Mouse (Mus musculus) liver, embryonic 14.5 days (tissue): ENCODE results near the gene Zfp37. TPM values are rescaled to one million over a fixed set of nuclear protein-coding genes. Genes with fewer than 3 reads are reported as not detected.

Source experiments
- ATAC-seq: fragments of 200-750 bp; cut with Nextera tagmentation; 2 replicates; pipeline ENCODE4 v1.8.0; 2017; ENCODE audit warnings: moderate number of reproducible peaks, mild to moderate bottlenecking, moderate library complexity; ENCODE audit not compliant: insufficient read depth
- DNase-seq, 3 experiments: peaks; one replicate each; pipeline ENCODE4 v3.0.0-alpha.2; 2012 to 2013; ENCODE audit warnings: low read depth in 3 of 3, low spot score in 3 of 3
- H3K27ac ChIP-seq: fragments of 300-500 bp; sonication (generic); 2 replicates; pipeline ENCODE4 v1.5.1; 2014; ENCODE audit warnings: moderate library complexity, mild to moderate bottlenecking, control low read depth, inconsistent platforms
- H3K27me3 ChIP-seq: fragments of 300-500 bp; sonication (generic); 2 replicates; pipeline ENCODE4 v1.6.1; 2014; ENCODE audit warnings: mild to moderate bottlenecking, low read length, moderate library complexity; ENCODE audit not compliant: control insufficient read depth, insufficient read depth
- H3K36me3 ChIP-seq: fragments of 300-500 bp; sonication (generic); replicated peaks from 2 replicates; pipeline ENCODE4 v1.6.1; 2014; ENCODE audit warnings: low read depth; ENCODE audit not compliant: control insufficient read depth, insufficient read depth
- H3K4me1 ChIP-seq, 2 experiments: fragments of 200-500 bp in 1 of 2; fragments of 300-500 bp in 1 of 2; sonication (generic) in 1 of 2; replicated peaks; 2 replicates each; pipeline ENCODE4 v1.6.1; 2012 to 2014; ENCODE audit warnings: antibody characterized with exemption in 1 of 2, inconsistent platforms in 1 of 2, low read length in 1 of 2; ENCODE audit not compliant: control insufficient read depth in 2 of 2, insufficient read depth in 2 of 2
- H3K4me2 ChIP-seq: fragments of 300-500 bp; sonication (generic); 2 replicates; pipeline ENCODE4 v1.6.1; 2014; ENCODE audit warnings: low read depth, mild to moderate bottlenecking, control low read depth, moderate library complexity
- H3K4me3 ChIP-seq, 2 experiments: fragments of 200-500 bp in 1 of 2; fragments of 300-500 bp in 1 of 2; sonication (generic) in 1 of 2; 2 replicates each; pipeline ENCODE4 v1.5.1; 2012 to 2014; ENCODE audit warnings: low read depth in 2 of 2, low read length in 2 of 2, mild to moderate bottlenecking in 2 of 2, control low read depth in 1 of 2, inconsistent platforms in 1 of 2, moderate library complexity in 1 of 2; ENCODE audit not compliant: insufficient read depth in 1 of 2
- H3K9ac ChIP-seq: fragments of 300-500 bp; sonication (generic); replicated peaks from 2 replicates; pipeline ENCODE4 v1.6.1; 2014; ENCODE audit warnings: mild to moderate bottlenecking, control low read depth, moderate library complexity
- H3K9me3 ChIP-seq: fragments of 300-500 bp; sonication (generic); 2 replicates; pipeline ENCODE4 v1.6.1; 2016; ENCODE audit warnings: low read length, mixed read lengths; ENCODE audit not compliant: control insufficient read depth
- CTCF ChIP-seq: IDR thresholded peaks from 2 replicates; pipeline ENCODE4 v1.5.1; 2016; ENCODE audit warnings: antibody characterized with exemption, low read depth, control low read depth
- EP300 ChIP-seq: IDR thresholded peaks from 2 replicates; pipeline ENCODE4 v1.6.1; 2016; ENCODE audit warnings: antibody characterized with exemption, low read depth
- WGBS: fragments of 180-500 bp; shearing (Covaris S2); extraction: QIAGEN DNeasy Blood & Tissue Kit; methylation state at CpG from one replicate; pipeline ENCODE4 v1.1.7; 2014; ENCODE audit not compliant: insufficient replicate concordance; 5-methylcytosine and 5-hydroxymethylcytosine counted together
- polyA plus RNA-seq, 2 experiments: library from polyadenylated mRNA; depleted of rRNA in 1 of 2; stranded (reverse) in 1 of 2; unstranded in 1 of 2; fragments of >200 nt; fragmentation: Nextera tagmentation in 1 of 2; extraction: Ambion mirVana in 1 of 2; gene quantifications; 2 replicates each; pipeline versions ENCODE4 v1.2.1 to v1.2.3; 2012 to 2014

Zfp37 gene
- polyA plus RNA-seq, 2 experiments: 0.30 to 0.36 TPM

DNA sequence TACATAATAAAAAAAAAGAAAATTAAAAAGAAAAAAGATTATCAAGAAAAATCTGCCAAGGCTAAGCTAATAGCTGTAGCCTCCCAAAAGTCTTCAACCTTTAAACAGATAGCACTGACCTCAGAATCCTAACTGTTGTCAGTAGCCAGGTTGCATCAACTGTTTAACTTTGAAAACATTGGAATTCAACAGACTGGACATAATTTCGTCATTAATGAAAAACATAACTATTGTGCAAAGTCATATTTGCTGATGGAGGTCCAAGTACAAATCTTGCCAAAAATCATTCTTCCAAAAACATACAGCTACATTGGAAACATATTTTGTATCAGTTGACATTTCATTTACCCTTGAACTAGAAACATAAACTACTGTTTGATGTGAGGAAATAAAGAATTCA is 72.4 kb downstream of the Zfp37 start:
- TF ChIP-seq CTCF: no peak
- Histone ChIP-seq H3K4me3 (no peak overlapping the region), H3K27me3 (no peaks in the 10 kb centered on the region), H3K27ac (no peak overlapping the region), H3K9ac (no peak overlapping the region), H3K36me3 (no peaks in the 10 kb centered on the region), H3K4me2 (no peak overlapping the region), H3K4me1 (no peaks in the 10 kb centered on the region), H3K9me3 (no peaks in the 10 kb centered on the region)
- ATAC-seq: no peak
- DNase-seq: no peak
- WGBS: 27% methylated on average over 1 of the region's 1 CpGs

GRCm38 (mm10) chr4:62150811-62151210 is 80.0 kb downstream of the Zfp37 start, which contains the start of gene Mup21:
TSS of gene Mup21 (minus strand) at chr4:62150863.
- Histone ChIP-seq H3K9me3 (no peaks in the 10 kb centered on the region), H3K27ac (no peak within 1 kb of the TSS), H3K27me3 (no peaks in the 10 kb centered on the region), H3K36me3 (no peaks in the 10 kb centered on the region), H3K4me3 (no peak within 1 kb of the TSS), H3K4me1 (no peaks in the 10 kb centered on the region), H3K4me2 (no peak within 1 kb of the TSS), H3K9ac (no peak within 1 kb of the TSS)
- WGBS: 40% methylated on average over 2 of the region's 2 CpGs
- no peak for DNase-seq
- ATAC-seq: no peak
- no peak for TF ChIP-seq CTCF
- no peak for TF ChIP-seq EP300

Other genes with a start within 250 kb of the Zfp37 start
- gene Mup20, start 176.9 kb downstream of the Zfp37 start, polyA plus RNA-seq (2012; rRNA removed): not detected in 2 replicates
- not detected in 2 replicates for gene Mup20, start 176.9 kb downstream of the Zfp37 start, polyA plus RNA-seq (2014; fragmentation: Nextera tagmentation; extraction: Ambion mirVana)
- not detected in 2 replicates for gene Mup3, start 143.7 kb downstream of the Zfp37 start, polyA plus RNA-seq (2012; rRNA removed)
- not detected in 2 replicates for gene Mup3, start 143.7 kb downstream of the Zfp37 start, polyA plus RNA-seq (2014; fragmentation: Nextera tagmentation; extraction: Ambion mirVana)
- gene Mup21, start 80.2 kb downstream of the Zfp37 start, polyA plus RNA-seq (2012; rRNA removed): 0.06 TPM in 1 of 2 replicates, not detected in the other
- gene Mup21, start 80.2 kb downstream of the Zfp37 start, polyA plus RNA-seq (2014; fragmentation: Nextera tagmentation; extraction: Ambion mirVana): not detected in 2 replicates
- gene Slc31a2, start 31.5 kb upstream of the Zfp37 start, polyA plus RNA-seq (2012; rRNA removed): 4.1 and 4.2 TPM in 2 replicates
- gene Slc31a2, start 31.5 kb upstream of the Zfp37 start, polyA plus RNA-seq (2014; fragmentation: Nextera tagmentation; extraction: Ambion mirVana): 2.9 and 3.4 TPM in 2 replicates
- 7.4 and 9.6 TPM in 2 replicates for gene Fkbp15, start 129.5 kb upstream of the Zfp37 start, polyA plus RNA-seq (2012; rRNA removed)
- gene Fkbp15, start 129.5 kb upstream of the Zfp37 start, polyA plus RNA-seq (2014; fragmentation: Nextera tagmentation; extraction: Ambion mirVana): 9.7 and 11.2 TPM in 2 replicates
- gene Slc31a1, start 129.7 kb upstream of the Zfp37 start, polyA plus RNA-seq (2012; rRNA removed): 17.3 and 22.4 TPM in 2 replicates
- 36.6 and 41.3 TPM in 2 replicates for gene Slc31a1, start 129.7 kb upstream of the Zfp37 start, polyA plus RNA-seq (2014; fragmentation: Nextera tagmentation; extraction: Ambion mirVana)
- gene Cdc26, start 177.6 kb upstream of the Zfp37 start, polyA plus RNA-seq (2012; rRNA removed): 24.1 and 40.2 TPM in 2 replicates
- gene Cdc26, start 177.6 kb upstream of the Zfp37 start, polyA plus RNA-seq (2014; fragmentation: Nextera tagmentation; extraction: Ambion mirVana): 65.7 and 71.0 TPM in 2 replicates
- 8.3 and 9.8 TPM in 2 replicates for gene Prpf4, start 177.8 kb upstream of the Zfp37 start, polyA plus RNA-seq (2012; rRNA removed)
- 9.0 and 10.3 TPM in 2 replicates for gene Prpf4, start 177.8 kb upstream of the Zfp37 start, polyA plus RNA-seq (2014; fragmentation: Nextera tagmentation; extraction: Ambion mirVana)
- 0.15 TPM in 1 of 2 replicates, not detected in the other for gene Rnf183, start 204.2 kb upstream of the Zfp37 start, polyA plus RNA-seq (2012; rRNA removed)
- not detected in 2 replicates for gene Rnf183, start 204.2 kb upstream of the Zfp37 start, polyA plus RNA-seq (2014; fragmentation: Nextera tagmentation; extraction: Ambion mirVana)
- 0.58 and 0.83 TPM in 2 replicates for gene Wdr31, start 239.8 kb upstream of the Zfp37 start, polyA plus RNA-seq (2012; rRNA removed)
- 1.6 and 1.7 TPM in 2 replicates for gene Wdr31, start 239.8 kb upstream of the Zfp37 start, polyA plus RNA-seq (2014; fragmentation: Nextera tagmentation; extraction: Ambion mirVana)
- gene Bspry, start 249.0 kb upstream of the Zfp37 start, polyA plus RNA-seq (2012; rRNA removed): 0.19 and 0.25 TPM in 2 replicates
- gene Bspry, start 249.0 kb upstream of the Zfp37 start, polyA plus RNA-seq (2014; fragmentation: Nextera tagmentation; extraction: Ambion mirVana): 0.17 and 0.23 TPM in 2 replicates